Mouse (Mus musculus) bone marrow, adult 2 months (tissue): Measurements from ENCODE around the gene Ncbp3. TPM values are rescaled to one million over a fixed set of nuclear protein-coding genes. Genes with fewer than 3 reads are reported as not detected.

Experiments
- H3K27ac ChIP-seq: fragments of 200-500 bp; 2 replicates; pipeline ENCODE4 v1.5.1; 2012; ENCODE audit warnings: low read depth, mild to moderate bottlenecking, control low read depth, inconsistent platforms, low read length; ENCODE audit not compliant: control insufficient read depth, poor library complexity, insufficient read depth
- H3K4me1 ChIP-seq: fragments of 200-500 bp; 2 replicates; pipeline ENCODE4 v1.6.1; 2011; ENCODE audit warnings: low read length; ENCODE audit not compliant: control insufficient read depth, insufficient read depth
- H3K4me3 ChIP-seq: fragments of 200-500 bp; replicated peaks from 2 replicates; pipeline ENCODE3; 2011; ENCODE audit warnings: mild to moderate bottlenecking, low read depth, low read length, control low read depth; ENCODE audit not compliant: control insufficient read depth
- CTCF ChIP-seq: fragments of 200-500 bp; IDR thresholded peaks from 2 replicates; pipeline ENCODE4 v1.5.1; 2011; ENCODE audit warnings: low read length, control low read depth; ENCODE audit not compliant: control insufficient read depth, insufficient read depth
- POLR2A ChIP-seq: fragments of 200-500 bp; IDR thresholded peaks from 2 replicates; pipeline ENCODE4 v1.6.1; 2011; ENCODE audit warnings: low read depth, mild to moderate bottlenecking, control low read depth, low read length, borderline replicate concordance; ENCODE audit not compliant: control insufficient read depth
- WGBS: fragments of 180-500 bp; shearing (Covaris S2); methylation state at CpG from one replicate; pipeline ENCODE4 v1.1.7; 2018; 5-methylcytosine and 5-hydroxymethylcytosine counted together
- polyA plus RNA-seq: library from polyadenylated mRNA; stranded (reverse); fragments of >200 nt; gene quantifications from 2 replicates; pipeline ENCODE4 v1.2.4, GENCODE M21; 2011; ENCODE audit warnings: low replicate concordance; ENCODE audit not compliant: missing spikeins, insufficient read depth, insufficient read length

Gene Ncbp3
- polyA plus RNA-seq, 1 experiment, result 8.0 TPM

DNA sequence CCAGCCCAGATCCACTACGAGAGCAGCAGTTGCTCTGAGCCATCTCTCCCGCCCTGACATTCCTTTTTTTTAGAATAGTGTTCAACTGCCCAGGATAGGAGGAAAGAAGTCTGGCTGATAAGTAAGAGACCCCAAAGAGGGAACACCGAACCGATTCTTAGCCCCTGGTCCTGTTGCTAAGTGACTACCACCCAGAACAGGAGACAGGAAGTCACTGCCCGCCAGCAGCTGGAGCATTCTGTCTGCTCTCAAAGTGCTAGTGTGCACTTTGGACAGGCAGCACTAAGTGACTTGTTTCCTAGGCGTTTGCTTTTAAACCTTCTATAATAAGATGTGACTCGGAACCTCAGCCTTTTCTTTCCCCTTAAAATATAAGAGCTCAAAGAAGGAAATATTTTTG is 37.8 kb downstream of the Ncbp3 start:
- no peaks in the 10 kb centered on the region; the same call in 1 of the 2 replicates for H3K4me1 ChIP-seq
- H3K4me3 ChIP-seq, result no peak overlapping the region
- TF ChIP-seq POLR2A (no peak), CTCF (no peak)
- WGBS, result 26% methylated on average over 7 of the region's 7 CpGs
- H3K27ac ChIP-seq, result no peak overlapping the region

DNA sequence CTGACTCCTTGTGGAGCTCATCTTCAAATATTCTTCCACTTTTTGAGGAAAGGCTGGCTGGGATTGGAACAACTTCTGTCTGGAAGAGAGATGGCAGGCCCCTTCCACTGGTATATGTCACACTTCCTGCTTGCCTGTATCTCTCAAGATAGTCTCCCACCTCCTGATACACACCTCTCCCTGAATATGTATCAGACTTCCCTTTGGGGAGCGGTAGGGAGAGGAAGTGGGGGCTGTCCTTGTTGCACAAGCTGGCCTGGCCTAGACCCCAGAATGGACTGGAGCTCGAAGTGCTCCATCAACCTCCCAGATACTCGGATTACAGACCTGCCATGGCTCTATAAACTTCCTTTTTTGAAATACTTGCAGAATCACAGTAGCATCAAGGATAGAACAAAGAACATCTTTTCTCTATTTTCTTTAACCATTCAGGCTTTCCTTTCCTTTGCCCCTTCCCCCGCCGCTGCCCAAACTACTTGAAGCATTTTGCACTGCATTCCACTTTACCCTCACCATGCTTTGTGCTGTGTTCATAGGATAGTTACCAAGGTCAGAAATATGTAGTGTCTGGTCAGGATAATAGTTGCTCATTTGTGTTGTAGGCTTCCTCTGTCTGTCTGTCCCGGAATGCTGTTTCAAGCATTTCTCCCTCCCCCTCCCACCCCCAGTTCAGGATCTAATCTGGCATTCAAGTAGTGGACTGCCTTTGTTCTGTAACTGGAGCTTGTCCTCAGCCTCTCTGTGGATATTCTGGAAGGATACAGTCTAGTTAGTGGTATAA is 40.3 kb downstream of the Ncbp3 start:
- no peak for TF ChIP-seq CTCF
- no peak for TF ChIP-seq POLR2A
- Histone ChIP-seq H3K4me3 (no peak overlapping the region), H3K27ac (no peak overlapping the region), H3K4me1 (no peaks in the 10 kb centered on the region; the same call in 1 of the 2 replicates)
- WGBS, result 44% methylated on average over 6 of the region's 6 CpGs

DNA sequence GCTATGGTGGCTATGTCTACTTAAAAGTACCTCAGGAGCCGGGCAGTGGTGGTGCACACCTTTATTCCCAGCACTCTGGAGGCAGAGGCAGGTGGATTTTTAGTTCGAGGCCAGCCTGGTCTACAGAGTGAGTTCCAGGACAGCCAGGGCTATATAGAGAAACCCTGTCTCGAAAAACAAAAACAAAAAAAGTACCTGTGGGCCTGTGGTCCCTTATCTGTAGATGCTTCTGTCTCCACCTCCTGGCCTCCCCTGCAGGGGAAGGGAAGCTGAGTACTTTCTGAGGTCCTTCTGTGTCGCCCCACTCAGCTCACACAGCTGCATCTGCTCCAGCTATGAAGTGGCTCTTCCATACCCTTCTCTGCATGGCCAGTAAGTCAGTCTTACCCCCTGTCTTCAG is 42.7 kb downstream of the Ncbp3 start, which contains the start of gene Itgae:
TSS of gene Itgae (plus strand) at position 301 of the 400 bp plus-strand sequence.
- no peak within 1 kb of the TSS for H3K27ac ChIP-seq
- H3K4me1 ChIP-seq, result no peaks in the 10 kb centered on the region; the same call in 1 of the 2 replicates
- TF ChIP-seq POLR2A, result no peak
- WGBS, result 66% methylated on average over 4 of the region's 4 CpGs
- no peak within 1 kb of the TSS for H3K4me3 ChIP-seq

DNA sequence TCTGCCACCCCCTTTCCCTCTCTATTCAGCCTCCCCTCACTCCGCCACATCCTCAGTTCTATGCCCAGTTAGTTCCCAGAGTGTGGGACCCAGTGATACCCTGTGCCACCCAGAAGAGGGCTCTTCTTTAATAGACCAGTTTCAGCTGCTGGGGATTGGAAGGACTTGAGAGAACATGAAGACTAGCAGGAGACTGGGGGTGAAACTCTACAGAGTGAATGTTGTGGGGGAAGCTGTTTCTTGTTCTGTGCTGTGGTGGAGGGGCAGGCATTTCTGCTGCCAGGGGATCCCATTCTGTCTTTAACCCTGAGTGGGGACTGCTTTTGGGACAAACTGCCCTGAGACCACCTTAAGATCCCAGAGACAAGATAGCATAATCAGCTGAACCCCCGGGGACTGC is 43.2 kb downstream of the Ncbp3 start:
- WGBS, result 86% methylated on average over 2 of the region's 2 CpGs
- Histone ChIP-seq H3K4me3 (no peak overlapping the region), H3K27ac (no peak overlapping the region), H3K4me1 (no peaks in the 10 kb centered on the region; the same call in 1 of the 2 replicates)
- TF ChIP-seq CTCF, result no peak
- no peak for TF ChIP-seq POLR2A

DNA sequence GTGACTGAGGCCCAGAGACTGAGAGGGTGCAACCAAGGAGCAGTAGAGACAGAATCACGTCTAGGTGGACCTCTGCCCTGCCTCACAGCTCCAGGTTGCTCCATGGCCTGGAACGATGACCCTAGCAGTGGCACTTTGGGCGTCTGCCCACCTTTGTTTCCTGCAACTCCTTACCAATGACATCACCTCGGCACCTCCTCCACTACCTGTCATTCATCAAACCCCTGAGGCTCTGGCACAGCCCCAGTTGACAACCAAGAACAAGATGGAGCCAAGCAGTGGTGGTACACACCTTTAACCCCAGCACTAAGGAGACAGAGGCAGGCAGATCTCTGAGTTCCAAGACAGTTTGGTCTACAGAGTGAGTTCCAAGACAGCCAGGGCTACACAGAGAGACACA is 44.5 kb downstream of the Ncbp3 start:
- H3K27ac ChIP-seq, result no peak overlapping the region
- WGBS, result 76% methylated on average over 4 of the region's 4 CpGs

DNA sequence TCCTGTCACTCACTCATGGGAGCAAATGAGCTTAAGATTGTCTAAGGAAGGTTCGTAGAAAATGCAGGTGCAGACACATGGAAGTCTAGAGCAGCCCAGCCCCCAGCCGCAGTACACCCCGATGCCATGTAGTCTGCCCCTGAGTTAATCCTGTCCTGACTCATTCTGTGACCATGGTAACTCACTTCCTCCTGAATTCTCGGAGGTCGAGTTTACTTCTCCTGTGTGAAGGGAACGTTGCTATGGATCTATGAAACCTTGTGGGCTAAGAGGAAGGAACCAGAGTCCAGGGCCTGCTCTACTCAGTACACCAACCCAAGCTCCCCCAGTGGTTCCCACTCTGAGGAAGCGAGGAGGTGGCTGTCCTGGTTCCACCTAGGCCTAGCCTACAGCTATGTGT is 45.3 kb downstream of the Ncbp3 start:
- 13% methylated on average over 7 of the region's 7 CpGs for WGBS
- H3K4me3 ChIP-seq, result no peak overlapping the region
- no peaks in the 10 kb centered on the region; the same call in 1 of the 2 replicates for H3K4me1 ChIP-seq
- no peak overlapping the region for H3K27ac ChIP-seq
- TF ChIP-seq POLR2A (no peak), CTCF (no peak)

More for the DNA sequence above, 44.5 kb downstream of the Ncbp3 start:
- Histone ChIP-seq H3K4me3 (no peak overlapping the region), H3K4me1 (no peaks in the 10 kb centered on the region; the same call in 1 of the 2 replicates)
- TF ChIP-seq CTCF, result no peak
- TF ChIP-seq POLR2A, result no peak

DNA sequence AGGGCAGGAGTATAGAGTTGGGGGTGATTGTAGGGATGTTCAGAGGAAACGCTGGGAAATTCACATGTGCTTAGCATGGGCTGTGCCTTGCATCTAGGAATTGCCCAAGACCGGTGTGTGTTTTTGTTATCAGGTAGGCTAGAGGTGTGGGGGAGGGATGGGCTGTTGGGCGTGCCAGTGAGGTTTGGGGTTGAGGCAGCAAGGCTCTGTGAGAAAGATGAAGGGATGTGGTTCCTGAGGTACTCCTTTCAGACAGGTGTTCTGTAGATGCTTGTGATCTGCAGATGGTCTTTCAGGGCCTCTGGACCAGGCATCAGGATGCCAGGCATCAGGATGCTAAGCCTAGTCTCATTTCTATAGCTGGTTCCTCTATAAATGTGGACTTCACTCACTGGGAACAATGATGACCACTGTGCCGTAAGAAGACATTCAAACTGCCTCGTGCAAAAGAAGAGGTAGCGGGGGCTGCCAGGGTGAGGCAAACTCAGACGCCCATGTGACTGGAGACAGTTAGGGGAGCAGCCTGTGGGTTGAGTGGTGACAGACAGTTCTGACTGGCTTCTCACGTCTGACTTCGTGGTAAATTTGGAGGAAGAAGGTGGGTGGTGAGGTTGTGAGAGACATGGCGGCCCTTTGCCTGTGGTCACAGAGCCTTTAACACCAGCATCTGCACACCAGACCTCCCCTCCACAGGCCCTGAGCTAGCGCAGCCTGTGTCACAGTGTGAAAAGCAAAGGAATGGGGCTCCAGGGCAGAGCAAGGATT is 46.8 kb downstream of the Ncbp3 start:
- Histone ChIP-seq H3K27ac (no peak overlapping the region), H3K4me3 (no peak overlapping the region), H3K4me1 (no peaks in the 10 kb centered on the region; the same call in 1 of the 2 replicates)
- 42% methylated on average over 11 of the region's 11 CpGs for WGBS
- no peak for TF ChIP-seq CTCF

DNA sequence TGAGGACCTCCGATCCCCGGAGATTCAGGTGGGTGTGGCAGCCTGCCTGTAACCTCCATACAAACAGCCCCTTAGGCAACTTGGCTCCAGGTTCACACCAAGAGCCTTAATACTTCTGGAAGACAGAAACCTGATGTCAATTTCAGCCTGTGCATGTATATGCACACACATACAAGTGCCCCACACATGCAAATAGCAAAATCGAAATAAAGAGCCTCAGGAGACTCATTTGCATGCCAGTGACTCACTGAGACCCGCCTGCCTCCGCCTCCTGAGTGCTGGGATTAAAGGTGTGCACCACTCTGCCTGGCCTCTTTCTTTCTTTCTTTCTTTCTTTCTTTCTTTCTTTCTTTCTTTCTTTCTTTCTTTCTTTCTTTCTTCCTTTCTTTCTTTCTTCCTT is 51.3 kb downstream of the Ncbp3 start:
- no peak for TF ChIP-seq CTCF
- TF ChIP-seq POLR2A, result no peak
- no peak overlapping the region for H3K4me3 ChIP-seq
- WGBS, result 69% methylated on average over 5 of the region's 5 CpGs
- no peak overlapping the region for H3K27ac ChIP-seq
- no peaks in the 10 kb centered on the region; the same call in 1 of the 2 replicates for H3K4me1 ChIP-seq
